Mouse (Mus musculus) forebrain, embryonic 12.5 days (tissue): ENCODE results near the gene Anapc11. TPM values are rescaled to one million over a fixed set of nuclear protein-coding genes. Genes with fewer than 3 reads are reported as not detected.

Source experiments
- ATAC-seq: fragments of 200-750 bp; cut with Nextera tagmentation; 2 replicates; pipeline ENCODE4 v1.8.0; 2017; ENCODE audit warnings: moderate TSS enrichment; ENCODE audit not compliant: low FRiP score
- H3K27ac ChIP-seq: fragments of 300-500 bp; sonication (generic); 2 replicates; pipeline ENCODE4 v1.5.1; 2016; ENCODE audit warnings: mild to moderate bottlenecking
- H3K27me3 ChIP-seq: fragments of 300-500 bp; sonication (generic); 2 replicates; pipeline ENCODE4 v1.6.1; 2016; ENCODE audit warnings: mild to moderate bottlenecking
- H3K36me3 ChIP-seq: fragments of 300-500 bp; sonication (generic); replicated peaks from 2 replicates; pipeline ENCODE4 v1.6.1; 2016; ENCODE audit warnings: mild to moderate bottlenecking
- H3K4me1 ChIP-seq: fragments of 300-500 bp; sonication (generic); 2 replicates; pipeline ENCODE4 v1.6.1; 2016
- H3K4me2 ChIP-seq: fragments of 300-500 bp; sonication (generic); 2 replicates; pipeline ENCODE4 v1.6.1; 2016; ENCODE audit warnings: mild to moderate bottlenecking, moderate library complexity
- H3K4me3 ChIP-seq: fragments of 300-500 bp; sonication (generic); replicated peaks from 2 replicates; pipeline ENCODE4 v1.5.1; 2016; ENCODE audit warnings: mild to moderate bottlenecking
- H3K9ac ChIP-seq: fragments of 300-500 bp; sonication (generic); 2 replicates; pipeline ENCODE4 v1.6.1; 2016; ENCODE audit warnings: mild to moderate bottlenecking
- H3K9me3 ChIP-seq: fragments of 300-500 bp; sonication (generic); 2 replicates; pipeline ENCODE4 v1.6.1; 2016
- WGBS: fragments of 180-500 bp; shearing (Covaris S2); methylation state at CpG from one replicate; pipeline ENCODE4 v1.1.7; 2016; 5-methylcytosine and 5-hydroxymethylcytosine counted together
- polyA plus RNA-seq: library from polyadenylated mRNA; unstranded; fragments of >200 nt; fragmentation: Nextera tagmentation; extraction: Ambion mirVana; gene quantifications from 2 replicates; pipeline ENCODE4 v1.2.1, GENCODE M21; 2016

Anapc11 gene
- polyA plus RNA-seq, 1 experiment from 2014 or later = 186 TPM

- Histone ChIP-seq H3K4me3 (no peak overlapping the region), H3K9me3 (0 out of 2 replicates have a peak, but pooled peaks cover 4% of the 10 kb centered on the region), H3K4me1 (no peaks in the 10 kb centered on the region), H3K36me3 (peaks cover 97% of the 10 kb centered on the region), H3K4me2 (no peak overlapping the region), H3K27ac (no peak overlapping the region), H3K27me3 (no peaks in the 10 kb centered on the region), H3K9ac (no peak overlapping the region)
- no peak for ATAC-seq
- WGBS = 96% methylated on average over 6 of the region's 6 CpGs
Observed at GRCm38 (mm10) chr11:120588531-120588930, 9.7 kb upstream of the Anapc11 start.

- WGBS = 5% methylated on average over 92 of the region's 99 CpGs
- no peak for ATAC-seq
Observed at GRCm38 (mm10) chr11:120597240-120598235, 683 bp upstream of the Anapc11 start.

DNA sequence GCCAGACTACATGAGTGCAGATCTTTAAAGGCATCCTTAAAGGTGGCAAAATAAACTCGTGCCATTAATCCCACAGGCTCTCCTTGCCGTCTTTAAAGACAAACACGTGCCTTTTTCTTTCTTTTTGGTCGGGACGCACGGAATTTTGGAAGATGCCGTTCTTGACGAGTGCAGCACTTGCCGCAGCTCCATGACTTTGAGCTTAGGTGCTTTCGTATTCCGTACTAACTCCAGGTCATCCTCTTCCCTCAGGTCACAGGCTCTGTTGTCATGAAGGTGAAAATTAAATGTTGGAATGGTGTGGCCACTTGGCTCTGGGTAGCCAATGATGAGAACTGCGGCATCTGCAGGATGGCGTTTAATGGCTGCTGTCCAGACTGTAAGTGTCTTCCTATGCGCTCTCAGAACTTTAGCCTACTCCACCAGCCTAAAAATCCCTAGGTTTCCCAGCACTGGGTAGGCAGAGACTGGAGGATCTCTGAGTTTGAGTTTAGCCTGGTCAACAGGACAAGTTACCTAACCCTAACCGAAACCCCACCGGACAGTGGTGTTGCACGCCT is 849 bp downstream of the Anapc11 start:
- Histone ChIP-seq H3K4me2 (peak overlapping the region; percentile 97), H3K4me1 (peaks cover 32% of the 10 kb centered on the region), H3K27ac (peak overlapping the region; percentile 90), H3K4me3 (peak overlapping the region; percentile 100), H3K36me3 (peaks cover 63% of the 10 kb centered on the region), H3K27me3 (no peaks in the 10 kb centered on the region), H3K9me3 (no peaks in the 10 kb centered on the region), H3K9ac (peak overlapping the region; percentile 100)
- ATAC-seq = no peak
- WGBS = 51% methylated on average over 17 of the region's 17 CpGs

More at GRCm38 (mm10) chr11:120597240-120598235, 683 bp upstream of the Anapc11 start:
- Histone ChIP-seq H3K4me3 (peak overlapping the region; percentile 100), H3K4me2 (peak overlapping the region; percentile 97), H3K36me3 (peaks cover 63% of the 10 kb centered on the region), H3K9me3 (no peaks in the 10 kb centered on the region), H3K27me3 (no peaks in the 10 kb centered on the region), H3K9ac (peak overlapping the region; percentile 100), H3K4me1 (peaks cover 32% of the 10 kb centered on the region), H3K27ac (peak overlapping the region; percentile 90)

- 94% methylated on average over 3 of the region's 3 CpGs for WGBS
- Histone ChIP-seq H3K4me2 (no peak overlapping the region), H3K36me3 (peaks cover 65% of the 10 kb centered on the region), H3K27ac (no peak overlapping the region), H3K4me3 (no peak overlapping the region), H3K9ac (no peak overlapping the region), H3K9me3 (no peaks in the 10 kb centered on the region), H3K27me3 (no peaks in the 10 kb centered on the region), H3K4me1 (peaks cover 27% of the 10 kb centered on the region)
- no peak for ATAC-seq
Observed at GRCm38 (mm10) chr11:120600716-120601115, 2.5 kb downstream of the Anapc11 start.

DNA sequence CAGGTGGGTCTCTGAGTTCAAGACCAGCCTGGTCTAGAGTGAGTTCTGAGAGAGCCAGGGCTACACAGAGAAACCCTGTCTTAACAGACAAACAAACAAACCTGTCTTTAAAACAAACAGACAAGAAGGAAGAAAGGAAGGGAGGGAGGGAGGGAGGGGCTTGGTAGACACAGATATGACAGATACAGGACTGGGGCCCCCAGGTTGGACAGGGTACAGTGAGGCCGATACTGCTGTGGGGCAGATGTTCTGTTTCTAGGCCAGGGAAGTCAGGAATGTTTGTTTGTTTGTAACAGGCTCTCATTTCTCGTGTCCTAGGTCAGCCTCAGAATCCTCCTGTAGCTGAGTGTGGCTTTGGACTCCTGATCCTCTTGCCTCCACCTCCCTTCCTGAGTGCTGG is 5.3 kb downstream of the Anapc11 start:
- Histone ChIP-seq H3K4me2 (no peak overlapping the region), H3K9ac (no peak overlapping the region), H3K36me3 (peaks cover 67% of the 10 kb centered on the region), H3K27me3 (peaks cover 10% of the 10 kb centered on the region), H3K9me3 (no peaks in the 10 kb centered on the region), H3K4me1 (peaks cover 15% of the 10 kb centered on the region), H3K4me3 (no peak overlapping the region), H3K27ac (no peak overlapping the region)
- WGBS = 85% methylated on average over 2 of the region's 2 CpGs
- ATAC-seq = no peak

- H3K9me3 ChIP-seq = no peaks in the 10 kb centered on the region
- peaks cover 72% of the 10 kb centered on the region for H3K36me3 ChIP-seq
- H3K4me3 ChIP-seq = no peak overlapping the region
- no peak overlapping the region for H3K9ac ChIP-seq
- H3K4me2 ChIP-seq = no peak overlapping the region
- WGBS = 86% methylated on average over 7 of the region's 7 CpGs
- H3K27ac ChIP-seq = no peak overlapping the region
- peaks cover 23% of the 10 kb centered on the region for H3K27me3 ChIP-seq
- ATAC-seq = no peak
- peaks cover 9% of the 10 kb centered on the region for H3K4me1 ChIP-seq
Observed at GRCm38 (mm10) chr11:120605667-120606066, 7.4 kb downstream of the Anapc11 start.

DNA sequence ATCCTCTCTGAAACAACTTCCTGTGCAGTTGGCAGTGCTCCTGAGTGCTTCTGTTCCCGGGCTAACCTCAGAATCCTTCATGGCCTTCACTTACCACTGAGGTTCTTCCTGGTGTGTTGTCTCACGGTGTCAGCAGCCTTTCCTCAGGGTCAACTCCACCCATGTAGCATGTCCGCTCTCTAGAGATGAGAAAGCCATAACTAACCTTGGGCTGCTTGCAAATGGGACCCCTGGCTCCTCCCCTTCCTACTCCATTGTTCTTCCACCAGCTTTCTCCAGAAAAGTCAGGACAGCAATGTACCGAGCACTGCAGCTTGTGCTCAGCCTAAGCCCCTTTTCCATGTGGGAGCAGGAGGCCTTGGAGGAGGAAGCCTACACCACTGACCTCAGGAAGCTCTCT is 8.5 kb downstream of the Anapc11 start:
- H3K27ac ChIP-seq = no peak overlapping the region
- no peak for ATAC-seq
- no peak overlapping the region for H3K4me2 ChIP-seq
- H3K4me3 ChIP-seq = no peak overlapping the region
- H3K27me3 ChIP-seq = peaks cover 23% of the 10 kb centered on the region
- H3K36me3 ChIP-seq = peaks cover 78% of the 10 kb centered on the region
- WGBS = 81% methylated on average over 4 of the region's 4 CpGs
- peaks cover 9% of the 10 kb centered on the region for H3K4me1 ChIP-seq
- no peaks in the 10 kb centered on the region for H3K9me3 ChIP-seq
- H3K9ac ChIP-seq = no peak overlapping the region

GRCm38 (mm10) chr11:120608241-120609034 is 10.2 kb downstream of the Anapc11 start, which contains the start of gene Npb:
Gene Npb (plus strand): TSS chr11:120608477.
- Histone ChIP-seq H3K4me1 (peaks cover 9% of the 10 kb centered on the region), H3K9ac (peak within 1 kb of the TSS; percentile 50), H3K4me2 (peak within 1 kb of the TSS; percentile 42), H3K4me3 (peak within 1 kb of the TSS; percentile 21), H3K27ac (no peak within 1 kb of the TSS), H3K36me3 (peaks cover 78% of the 10 kb centered on the region), H3K27me3 (peaks cover 23% of the 10 kb centered on the region), H3K9me3 (no peaks in the 10 kb centered on the region)
- 6% methylated on average over 45 of the region's 45 CpGs for WGBS
- ATAC-seq = peak; percentile 21; the same call in 1 of the 2 replicates

GRCm38 (mm10) chr11:120609250-120609649 is 11.0 kb downstream of the Anapc11 start:
- ATAC-seq = no peak
- Histone ChIP-seq H3K27me3 (peaks cover 23% of the 10 kb centered on the region), H3K36me3 (peaks cover 78% of the 10 kb centered on the region), H3K4me1 (peaks cover 9% of the 10 kb centered on the region), H3K4me3 (no peak overlapping the region), H3K4me2 (no peak overlapping the region), H3K27ac (no peak overlapping the region), H3K9ac (no peak overlapping the region), H3K9me3 (no peaks in the 10 kb centered on the region)
- WGBS = 41% methylated on average over 8 of the region's 8 CpGs

GRCm38 (mm10) chr11:120610477-120611046 is 12.3 kb downstream of the Anapc11 start:
- H3K4me3 ChIP-seq = no peak overlapping the region
- WGBS = 81% methylated on average over 9 of the region's 9 CpGs
- H3K27me3 ChIP-seq = peaks cover 23% of the 10 kb centered on the region
- no peak overlapping the region for H3K9ac ChIP-seq
- peaks cover 9% of the 10 kb centered on the region for H3K4me1 ChIP-seq
- H3K27ac ChIP-seq = no peak overlapping the region
- H3K4me2 ChIP-seq = no peak overlapping the region
- H3K36me3 ChIP-seq = peaks cover 75% of the 10 kb centered on the region
- no peaks in the 10 kb centered on the region for H3K9me3 ChIP-seq
- no peak for ATAC-seq

DNA sequence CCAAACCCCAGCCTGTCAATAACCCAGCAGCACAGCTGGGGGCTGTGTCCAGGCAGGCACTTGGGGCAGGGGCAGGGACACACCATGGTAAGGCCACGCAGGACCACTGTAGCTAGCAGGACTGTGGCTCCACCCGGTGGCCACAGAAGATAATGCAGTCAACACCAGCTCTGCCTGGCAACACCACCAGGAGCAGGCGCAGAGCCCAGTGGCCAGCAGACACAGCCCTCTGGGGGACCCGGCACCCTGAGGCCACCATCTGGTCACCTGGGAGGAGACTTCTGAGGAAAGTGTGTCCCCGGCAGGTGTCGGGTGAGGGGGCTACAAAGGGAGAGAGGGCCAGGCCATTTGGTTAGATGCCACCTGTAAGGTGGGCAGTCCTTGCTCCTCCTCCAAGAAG is 14.5 kb downstream of the Anapc11 start:
- Histone ChIP-seq H3K4me2 (no peak overlapping the region), H3K27ac (no peak overlapping the region), H3K9ac (no peak overlapping the region), H3K27me3 (peaks cover 18% of the 10 kb centered on the region), H3K4me1 (peaks cover 21% of the 10 kb centered on the region), H3K4me3 (no peak overlapping the region), H3K36me3 (peaks cover 62% of the 10 kb centered on the region), H3K9me3 (no peaks in the 10 kb centered on the region)
- peak; percentile 6; the same call in 1 of the 2 replicates for ATAC-seq
- WGBS = 43% methylated on average over 6 of the region's 6 CpGs
